Mouse (Mus musculus): ENCODE results near the gene Ctsl. TPM values are rescaled to one million over a fixed set of nuclear protein-coding genes. Genes with fewer than 3 reads are reported as not detected.

Ctsl gene
- 270 TPM for polyA plus RNA-seq (2014; fragmentation: Illumina TruSeq; extraction: RNeasy Lipid Tissue Mini Kit (QIAGEN cat#74804); ENCODE audit: low read depth, low replicate concordance)

GRCm38 (mm10) chr13:64370173-64370940, at the start of gene Ctsl:
Ctsl (minus strand) TSS chr13:64370890.

GRCm38 (mm10) chr13:64312024-64312915, 58.4 kb downstream of the Ctsl start, which contains the start of gene Aaed1:
Aaed1 (minus strand) TSS chr13:64312710.

Other genes with a start within 250 kb of the Ctsl start
- 2.7 TPM for gene Slc35d2, start 241.5 kb downstream of the Ctsl start, polyA plus RNA-seq (2014; fragmentation: Illumina TruSeq; extraction: RNeasy Lipid Tissue Mini Kit (QIAGEN cat#74804); ENCODE audit: low read depth, low replicate concordance)
- 29.4 TPM for gene Zfp367, start 217.7 kb downstream of the Ctsl start, polyA plus RNA-seq (2014; fragmentation: Illumina TruSeq; extraction: RNeasy Lipid Tissue Mini Kit (QIAGEN cat#74804); ENCODE audit: low read depth, low replicate concordance)
- 58.0 TPM for gene Habp4, start 209.1 kb downstream of the Ctsl start, polyA plus RNA-seq (2014; fragmentation: Illumina TruSeq; extraction: RNeasy Lipid Tissue Mini Kit (QIAGEN cat#74804); ENCODE audit: low read depth, low replicate concordance)
- 12.9 TPM for gene Cdc14b, start 95.6 kb downstream of the Ctsl start, polyA plus RNA-seq (2014; fragmentation: Illumina TruSeq; extraction: RNeasy Lipid Tissue Mini Kit (QIAGEN cat#74804); ENCODE audit: low read depth, low replicate concordance)
- gene Aaed1, start 58.2 kb downstream of the Ctsl start, polyA plus RNA-seq (2014; fragmentation: Illumina TruSeq; extraction: RNeasy Lipid Tissue Mini Kit (QIAGEN cat#74804); ENCODE audit: low read depth, low replicate concordance): 74.6 TPM
- 5.0 TPM for gene Cdk20, start 61.4 kb upstream of the Ctsl start, polyA plus RNA-seq (2014; fragmentation: Illumina TruSeq; extraction: RNeasy Lipid Tissue Mini Kit (QIAGEN cat#74804); ENCODE audit: low read depth, low replicate concordance)
- gene Fam240b, start 126.9 kb upstream of the Ctsl start, polyA plus RNA-seq (2014; fragmentation: Illumina TruSeq; extraction: RNeasy Lipid Tissue Mini Kit (QIAGEN cat#74804); ENCODE audit: low read depth, low replicate concordance): not detected

Data from heart, adult 10 weeks (tissue).